Mouse (Mus musculus) T-helper 2 cell (primary cell): Measurements from ENCODE around the gene Bpifb2.
"Not testable (repeated sequence)": the region's sequence is repeated elsewhere in the genome, so short reads cannot be mapped to it uniquely, and the experiment has no call there.

ENCODE experiments used
- in situ Hi-C: fragments of 300-600 bp; cut with MboI, MseI; formaldehyde crosslinking; loops from one replicate; pipeline ENCODE4 v1.15.1; 2025; ENCODE audit warnings: high pct_unique_total_duplicates

Gene Bpifb2

DNA sequence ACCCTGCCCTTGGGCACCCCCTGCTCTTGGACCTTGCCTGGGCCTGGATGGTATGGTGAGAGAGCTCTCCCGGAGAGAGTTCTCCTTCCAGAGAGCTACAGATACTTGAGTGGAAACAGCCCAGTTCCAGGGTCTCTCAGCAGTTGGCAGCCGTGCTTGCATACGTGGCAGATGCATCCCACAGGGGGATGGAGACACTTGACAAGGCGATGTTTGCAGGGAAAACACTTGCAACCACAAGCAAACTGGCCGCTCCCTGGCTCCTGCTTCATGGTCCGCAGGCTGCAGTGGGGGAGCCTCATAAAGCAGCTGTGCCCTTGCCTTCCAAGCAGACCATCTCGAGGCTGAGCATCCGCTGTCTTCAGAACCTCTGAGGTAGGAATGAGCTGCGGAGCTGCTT is at the start of gene Bpifb2:
Gene Bpifb2, plus strand, starts transcription at position 301 of the 400 bp plus-strand sequence.
- in situ Hi-C loops, result no loop called here

GRCm38 (mm10) chr2:153825900-153826299 is 48.9 kb upstream of the Bpifb2 start:
- in situ Hi-C loops, result not testable (repeated sequence)

DNA sequence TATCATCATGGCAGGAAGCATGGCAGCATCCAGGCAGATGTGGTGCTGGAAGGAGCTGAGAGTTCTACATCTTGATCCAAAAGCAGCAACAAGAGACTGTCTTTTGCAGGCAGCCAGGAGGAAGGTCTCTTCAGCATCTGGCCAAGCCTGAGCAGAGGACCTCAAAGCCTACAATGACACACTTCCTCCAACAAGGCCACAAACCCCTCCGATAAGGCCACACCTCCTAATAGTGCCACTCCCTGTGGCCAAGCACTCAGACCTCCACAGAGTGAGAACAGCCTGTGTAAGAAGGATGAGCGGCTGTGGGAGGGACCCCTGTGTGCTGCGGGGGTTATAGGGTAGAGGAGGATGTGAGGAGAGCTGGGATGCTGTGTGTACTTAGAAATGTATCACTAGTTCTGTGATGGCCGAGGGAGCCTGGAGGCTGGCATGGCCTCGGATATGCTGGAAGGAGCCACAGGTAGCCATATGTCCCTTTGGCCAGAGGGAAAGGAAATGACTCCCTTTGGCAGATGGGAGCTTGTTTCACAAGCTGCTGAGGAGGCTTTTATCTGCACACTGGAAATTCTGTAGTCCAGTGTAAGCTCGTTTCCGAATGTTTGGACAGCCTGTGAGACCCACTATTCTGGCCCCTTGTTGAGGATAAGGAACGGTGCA is 47.5 kb upstream of the Bpifb2 start:
- in situ Hi-C loops, result no loop called here

GRCm38 (mm10) chr2:153828704-153829103 is 46.1 kb upstream of the Bpifb2 start:
- in situ Hi-C loops, result no loop called here

- in situ Hi-C loops, result no loop called here
These were observed 41.6 kb upstream of the Bpifb2 start for GRCm38 (mm10) chr2:153833291-153833690.

DNA sequence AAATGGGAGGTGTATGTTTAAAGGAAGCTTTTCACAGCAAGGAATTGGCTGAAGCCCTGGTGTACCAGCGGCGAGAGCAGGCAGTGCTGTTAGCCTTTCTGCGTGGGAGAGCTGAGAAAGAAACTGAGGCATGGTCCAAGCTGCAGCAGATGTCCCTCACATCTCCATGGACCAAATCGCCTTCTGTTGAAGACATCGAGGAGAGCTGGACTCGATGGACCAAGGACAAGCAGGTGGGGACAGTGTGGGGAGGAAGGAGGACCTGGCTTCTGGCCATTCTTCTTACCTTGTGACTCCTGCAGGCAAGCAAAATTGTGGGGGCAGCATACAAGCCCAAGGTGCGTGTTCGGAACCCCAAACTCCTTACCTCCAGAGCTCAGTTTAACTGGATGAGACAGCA is 32.0 kb upstream of the Bpifb2 start:
- in situ Hi-C loops, result no loop called here

GRCm38 (mm10) chr2:153848389-153848788 is 26.5 kb upstream of the Bpifb2 start:
- in situ Hi-C loops, result no loop called here

DNA sequence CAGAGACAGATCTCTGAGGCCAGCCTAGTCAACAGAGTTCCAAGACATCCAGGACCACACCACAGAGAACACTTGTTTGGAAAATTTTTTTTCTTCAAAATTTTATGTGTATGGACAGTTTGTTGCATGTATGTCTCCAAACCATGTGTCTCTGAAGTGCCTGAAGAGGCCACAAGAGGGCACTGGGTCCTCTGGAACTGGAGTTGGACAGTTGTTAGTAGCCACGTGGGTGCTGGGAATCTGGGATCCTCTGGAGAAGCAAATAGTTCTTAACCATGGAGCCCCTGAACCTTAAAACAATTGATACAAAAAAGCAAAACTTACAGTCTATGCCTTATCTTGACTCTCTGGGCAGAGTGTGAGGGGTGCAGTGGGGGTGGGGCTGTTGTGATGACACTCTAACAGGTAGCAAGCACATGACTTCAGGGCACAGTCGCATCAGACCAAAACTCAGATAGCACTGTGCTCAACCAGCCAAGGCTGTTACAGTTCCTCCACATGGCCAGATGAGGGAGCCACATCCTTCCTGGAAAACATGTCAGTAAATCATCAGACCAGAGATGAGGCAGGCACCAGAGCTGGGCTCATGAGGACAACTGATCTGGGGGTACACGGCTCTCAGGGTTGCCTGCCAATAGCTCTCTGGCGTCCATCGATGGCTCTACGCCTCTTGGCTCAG is 24.4 kb upstream of the Bpifb2 start:
- in situ Hi-C loops, result no loop called here

DNA sequence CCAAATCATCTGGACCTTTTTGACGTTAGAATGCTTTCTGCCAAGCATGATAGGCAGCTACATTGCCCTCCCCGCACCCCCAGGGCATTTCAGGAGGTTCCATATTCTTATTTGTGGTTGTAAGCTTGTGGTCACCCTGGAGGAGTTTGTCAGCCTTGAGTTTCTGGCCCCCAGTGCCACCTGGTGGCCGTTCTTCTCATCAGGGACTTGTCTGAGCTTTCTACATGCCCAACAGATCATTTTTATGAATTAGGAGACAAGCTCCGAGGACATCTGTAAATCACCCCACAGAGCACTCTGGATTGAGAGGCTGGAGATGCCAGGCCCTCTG is 23.9 kb upstream of the Bpifb2 start:
- in situ Hi-C loops, result no loop called here

- in situ Hi-C loops, result no loop called here
These were observed 21.3 kb upstream of the Bpifb2 start for GRCm38 (mm10) chr2:153853544-153853943.

DNA sequence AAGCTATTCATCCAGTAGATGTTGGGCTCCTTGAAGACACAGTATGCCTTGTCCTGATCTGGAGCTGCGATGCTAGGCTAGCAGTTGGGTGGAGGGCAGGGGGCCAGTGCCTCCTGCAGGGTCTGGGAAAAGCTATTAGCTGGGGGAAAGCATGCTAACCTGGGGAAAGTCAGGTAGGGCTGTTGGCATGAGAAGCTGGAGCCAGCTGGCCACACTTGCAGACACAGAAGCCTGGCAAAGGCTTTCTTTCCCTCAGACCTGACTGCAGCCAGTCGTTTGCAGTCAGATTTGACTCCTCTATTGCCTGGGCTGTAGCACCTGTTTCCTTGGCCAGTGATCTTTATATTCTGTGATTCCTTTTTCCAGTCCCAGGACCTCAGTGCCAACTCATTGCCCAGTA is 15.3 kb upstream of the Bpifb2 start:
- in situ Hi-C loops, result no loop called here

DNA sequence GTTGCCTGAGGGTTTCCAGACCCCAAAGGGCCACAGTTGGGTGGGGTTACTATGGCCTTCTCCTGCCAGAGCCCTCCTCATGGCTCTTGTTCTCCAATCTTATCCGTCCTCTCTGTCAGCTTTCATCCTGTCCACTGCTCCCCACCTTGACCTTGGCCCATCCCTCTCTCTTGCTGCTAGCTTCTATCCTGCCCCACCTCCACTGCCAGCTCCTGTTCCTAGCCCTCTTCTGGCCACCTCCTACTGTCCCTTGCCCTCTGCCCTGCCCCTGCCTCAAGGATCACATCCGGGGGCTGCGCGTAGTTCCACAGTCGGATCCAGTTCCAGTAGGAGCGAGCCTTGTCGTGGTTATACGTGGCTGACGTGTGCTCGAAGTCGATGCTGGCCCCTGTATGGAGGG is 14.5 kb upstream of the Bpifb2 start:
- in situ Hi-C loops, result no loop called here

- in situ Hi-C loops, result no loop called here
These were observed 14.1 kb upstream of the Bpifb2 start for GRCm38 (mm10) chr2:153860715-153861114.

GRCm38 (mm10) chr2:153861960-153862359 is 12.9 kb upstream of the Bpifb2 start:
- in situ Hi-C loops, result no loop called here

DNA sequence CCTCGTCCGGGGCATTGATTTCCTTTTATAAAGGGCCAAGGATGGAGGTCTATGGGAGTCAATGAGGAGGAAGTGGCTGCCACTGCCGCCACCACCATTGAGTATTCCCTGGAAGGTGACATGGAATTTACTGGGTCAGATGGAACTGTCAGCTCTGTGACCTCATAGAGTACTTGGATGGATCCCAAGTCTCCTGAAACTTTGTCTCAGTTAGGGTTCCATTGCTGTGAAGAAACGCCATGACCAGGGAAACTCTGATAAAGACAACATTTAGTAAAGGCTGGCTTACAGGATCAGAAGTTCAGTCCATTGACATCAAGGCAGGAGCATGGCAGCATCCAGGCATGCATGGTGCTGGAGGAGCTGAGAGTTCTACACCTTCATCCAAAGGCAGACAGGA is 3.9 kb upstream of the Bpifb2 start, which contains the start of gene Sun5:
Gene Sun5, minus strand, starts transcription at position 101 of the 400 bp plus-strand sequence.
- in situ Hi-C loops, result no loop called here

DNA sequence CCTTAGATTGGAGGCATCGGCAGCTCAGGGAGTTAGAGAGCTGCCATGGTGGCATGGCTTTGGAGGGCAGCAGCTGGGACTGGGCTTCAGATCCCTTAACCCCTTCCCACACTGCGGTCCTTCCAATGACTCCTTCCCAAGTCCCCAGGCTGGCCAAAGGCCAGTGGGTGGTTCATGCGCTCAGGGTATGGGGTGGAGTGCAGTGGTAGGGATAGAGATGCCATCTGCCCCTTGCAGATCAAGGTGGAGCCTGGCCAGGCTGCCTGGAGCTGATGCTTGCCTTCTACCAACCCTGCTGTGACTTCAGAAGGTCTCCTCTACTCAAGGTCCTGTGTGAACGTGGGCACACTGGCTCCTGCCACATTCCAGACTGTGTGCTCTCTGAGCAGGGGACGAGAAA is 24.3 kb downstream of the Bpifb2 start:
- in situ Hi-C loops, result no loop called here

GRCm38 (mm10) chr2:153900088-153900487 is 25.2 kb downstream of the Bpifb2 start, which contains the start of gene Bpifb6:
Gene Bpifb6 (plus strand): TSS chr2:153900388.
- in situ Hi-C loops, result no loop called here

- in situ Hi-C loops, result no loop called here
These were observed 27.9 kb downstream of the Bpifb2 start for GRCm38 (mm10) chr2:153902726-153903125.

GRCm38 (mm10) chr2:153906626-153907025 is 31.8 kb downstream of the Bpifb2 start:
- in situ Hi-C loops, result no loop called here

DNA sequence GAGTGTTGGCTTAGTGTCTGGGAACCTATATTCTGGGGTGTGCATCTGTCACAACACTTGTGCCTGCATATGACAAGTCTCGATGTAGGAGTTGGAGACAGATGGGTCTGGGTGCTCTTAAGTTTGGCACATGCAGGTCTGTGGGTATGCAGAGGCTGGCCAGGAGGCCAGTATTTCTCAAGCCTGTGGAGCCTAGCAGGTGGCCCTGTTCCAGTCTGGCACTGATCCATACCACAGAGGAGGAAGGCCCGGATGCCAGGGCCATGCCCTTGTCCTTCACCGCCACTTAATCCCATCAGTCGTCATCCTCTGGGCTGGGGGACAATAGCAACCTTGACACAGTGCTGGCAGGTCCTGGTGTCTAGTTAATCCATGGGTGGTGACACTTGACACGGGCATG is 39.3 kb downstream of the Bpifb2 start:
- in situ Hi-C loops, result no loop called here

DNA sequence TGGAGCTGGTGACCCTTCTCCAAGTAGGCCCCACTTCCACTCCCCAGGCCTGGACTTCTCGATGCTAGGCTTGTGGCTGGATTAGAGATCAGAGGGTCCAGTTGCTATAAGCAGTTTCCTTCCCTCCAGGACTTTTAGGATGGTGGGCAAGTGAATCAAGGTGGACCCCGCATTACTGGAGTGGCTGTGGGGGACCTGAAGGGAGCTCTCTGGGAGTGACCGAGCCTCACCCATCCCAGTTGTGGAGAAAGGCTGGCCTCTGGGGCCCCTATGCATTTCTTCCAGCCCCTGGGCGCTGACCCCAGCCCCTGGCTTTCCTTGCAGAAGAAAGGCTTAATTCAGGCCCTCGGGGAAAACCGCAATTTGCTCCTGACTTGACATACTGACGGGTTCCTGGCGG is 43.1 kb downstream of the Bpifb2 start, which contains the start of gene Bpifb3:
Gene Bpifb3, plus strand, starts transcription at position 301 of the 400 bp plus-strand sequence.
- in situ Hi-C loops, result no loop called here

DNA sequence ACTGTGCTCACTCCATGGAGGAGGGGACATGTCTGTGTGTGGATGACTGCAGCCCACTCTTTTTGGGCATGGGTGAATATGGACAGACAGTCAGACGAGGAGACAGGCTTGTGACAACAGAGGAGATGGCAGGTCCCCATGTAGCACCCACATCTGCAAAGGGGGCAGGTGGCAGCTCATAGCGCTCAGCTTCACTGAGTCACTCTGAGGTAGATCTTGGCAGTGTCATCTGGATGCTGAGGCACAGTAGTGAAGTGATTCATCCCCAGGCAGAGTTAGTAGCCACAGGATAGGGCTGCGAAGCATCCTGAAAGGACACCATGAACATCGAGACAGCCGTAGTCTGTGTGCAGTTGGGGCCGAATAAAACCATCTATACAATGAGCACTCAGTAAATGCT is 46.4 kb downstream of the Bpifb2 start:
- in situ Hi-C loops, result no loop called here

GRCm38 (mm10) chr2:153929871-153930413 is 55.1 kb downstream of the Bpifb2 start:
- in situ Hi-C loops, result loop anchor here (10.0 kb wide), 1 partner anchor 255 kb away; no protein-coding TSS in a partner anchor
